Mouse (Mus musculus): Measurements from ENCODE around the gene Gm45711. TPM values are rescaled to one million over a fixed set of nuclear protein-coding genes. Genes with fewer than 3 reads are reported as not detected.

Gm45711 gene
- polyA plus RNA-seq, 1 experiment from 2014 or later = not detected

DNA sequence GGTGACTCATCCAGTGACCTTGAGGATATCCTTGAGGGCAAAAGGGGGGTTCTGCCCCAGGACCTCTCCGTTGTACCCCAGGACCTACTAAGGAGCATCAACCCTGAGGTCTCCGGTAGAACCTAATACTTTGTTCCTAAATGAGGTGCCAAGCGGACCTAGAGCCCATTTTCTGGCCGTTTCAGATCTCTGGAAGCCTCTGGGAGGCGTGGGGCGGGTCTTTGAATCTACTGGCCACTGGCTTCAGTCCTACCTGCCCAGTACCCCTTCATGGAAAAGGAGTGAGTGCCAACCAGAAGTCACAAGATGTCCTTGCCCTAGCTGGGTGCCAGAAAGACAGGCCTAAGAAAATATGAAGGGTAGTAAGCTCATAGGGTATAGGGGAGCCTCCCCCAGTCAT is 31.8 kb upstream of the Gm45711 start:
- WGBS = 43% methylated on average over 6 of the region's 6 CpGs
- no peak for ATAC-seq (ENCODE audit: low FRiP score, low TSS enrichment)
- Histone ChIP-seq H3K27ac (ENCODE audit: low read length) (peak overlapping the region; percentile 90; the same call in 1 of the 2 replicates), H3K9ac (replicated peaks; ENCODE audit: low read length) (peak overlapping the region; percentile 88), H3K4me1 (ENCODE audit: insufficient read depth, low read length) (peaks cover 18% of the 10 kb centered on the region), H3K4me2 (replicated peaks; ENCODE audit: low read depth, low read length) (peak overlapping the region; percentile 78), H3K9me3 (ENCODE audit: low read length) (no peaks in the 10 kb centered on the region), H3K36me3 (ENCODE audit: insufficient read depth, low read length) (peaks cover 14% of the 10 kb centered on the region), H3K4me3 (ENCODE audit: low read length) (peak overlapping the region; percentile 75), H3K27me3 (ENCODE audit: insufficient read depth, low read length) (no peaks in the 10 kb centered on the region)

GRCm38 (mm10) chr8:104341106-104341561 is 31.3 kb upstream of the Gm45711 start:
- Histone ChIP-seq H3K9ac (replicated peaks; ENCODE audit: low read length) (peak overlapping the region; percentile 88), H3K4me1 (ENCODE audit: insufficient read depth, low read length) (peaks cover 18% of the 10 kb centered on the region), H3K9me3 (ENCODE audit: low read length) (no peaks in the 10 kb centered on the region; the same call in 1 of the 2 replicates), H3K4me3 (ENCODE audit: low read length) (peak overlapping the region; percentile 75), H3K4me2 (replicated peaks; ENCODE audit: low read depth, low read length) (peak overlapping the region; percentile 78), H3K27ac (ENCODE audit: low read length) (peak overlapping the region; percentile 90), H3K36me3 (ENCODE audit: insufficient read depth, low read length) (peaks cover 9% of the 10 kb centered on the region; the same call in 1 of the 2 replicates), H3K27me3 (ENCODE audit: insufficient read depth, low read length) (no peaks in the 10 kb centered on the region)
- under 1% methylated on average over 23 of the region's 24 CpGs for WGBS
- peak; percentile 79 for ATAC-seq (ENCODE audit: low FRiP score, low TSS enrichment)

GRCm38 (mm10) chr8:104340233-104341105 is 30.6 kb upstream of the Gm45711 start:
- peak; percentile 76 for ATAC-seq (ENCODE audit: low FRiP score, low TSS enrichment)
- WGBS = under 1% methylated on average over 49 of the region's 54 CpGs

DNA sequence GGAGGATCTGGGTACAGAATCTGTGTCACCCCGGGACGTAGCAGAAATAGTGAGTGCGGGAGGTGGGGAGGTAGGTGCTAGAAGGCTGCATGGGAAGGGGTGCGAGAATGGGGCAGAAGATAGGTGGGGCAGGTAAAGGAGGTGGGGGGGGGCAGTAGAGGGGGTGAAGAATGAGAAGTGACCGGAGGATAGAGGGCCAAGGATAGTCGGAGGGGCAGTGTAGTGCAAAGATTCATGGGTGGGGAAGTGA is 30.0 kb upstream of the Gm45711 start:
- ATAC-seq (ENCODE audit: low FRiP score, low TSS enrichment) = peak; percentile 10
- 0 out of 2 replicates have a peak, but pooled peaks cover 9% of the 10 kb centered on the region for H3K36me3 ChIP-seq (ENCODE audit: insufficient read depth, low read length)
- no peaks in the 10 kb centered on the region for H3K27me3 ChIP-seq (ENCODE audit: insufficient read depth, low read length)
- H3K4me3 ChIP-seq (ENCODE audit: low read length) = peak overlapping the region; percentile 75
- peaks cover 18% of the 10 kb centered on the region for H3K4me1 ChIP-seq (ENCODE audit: insufficient read depth, low read length)
- peak overlapping the region; percentile 88 for H3K9ac ChIP-seq (replicated peaks; ENCODE audit: low read length)
- H3K27ac ChIP-seq (ENCODE audit: low read length) = peak overlapping the region; percentile 43
- 0% methylated on average over 6 of the region's 6 CpGs for WGBS
- H3K9me3 ChIP-seq (ENCODE audit: low read length) = no peaks in the 10 kb centered on the region; the same call in 1 of the 2 replicates
- H3K4me2 ChIP-seq (replicated peaks; ENCODE audit: low read depth, low read length) = peak overlapping the region; percentile 78

More at GRCm38 (mm10) chr8:104340233-104341105, 30.6 kb upstream of the Gm45711 start:
- Histone ChIP-seq H3K27me3 (ENCODE audit: insufficient read depth, low read length) (no peaks in the 10 kb centered on the region), H3K36me3 (ENCODE audit: insufficient read depth, low read length) (peaks cover 9% of the 10 kb centered on the region; the same call in 1 of the 2 replicates), H3K27ac (ENCODE audit: low read length) (peak overlapping the region; percentile 90), H3K4me2 (replicated peaks; ENCODE audit: low read depth, low read length) (peak overlapping the region; percentile 78), H3K4me3 (ENCODE audit: low read length) (peak overlapping the region; percentile 75), H3K4me1 (ENCODE audit: insufficient read depth, low read length) (peaks cover 18% of the 10 kb centered on the region), H3K9ac (replicated peaks; ENCODE audit: low read length) (peak overlapping the region; percentile 88), H3K9me3 (ENCODE audit: low read length) (no peaks in the 10 kb centered on the region; the same call in 1 of the 2 replicates)

DNA sequence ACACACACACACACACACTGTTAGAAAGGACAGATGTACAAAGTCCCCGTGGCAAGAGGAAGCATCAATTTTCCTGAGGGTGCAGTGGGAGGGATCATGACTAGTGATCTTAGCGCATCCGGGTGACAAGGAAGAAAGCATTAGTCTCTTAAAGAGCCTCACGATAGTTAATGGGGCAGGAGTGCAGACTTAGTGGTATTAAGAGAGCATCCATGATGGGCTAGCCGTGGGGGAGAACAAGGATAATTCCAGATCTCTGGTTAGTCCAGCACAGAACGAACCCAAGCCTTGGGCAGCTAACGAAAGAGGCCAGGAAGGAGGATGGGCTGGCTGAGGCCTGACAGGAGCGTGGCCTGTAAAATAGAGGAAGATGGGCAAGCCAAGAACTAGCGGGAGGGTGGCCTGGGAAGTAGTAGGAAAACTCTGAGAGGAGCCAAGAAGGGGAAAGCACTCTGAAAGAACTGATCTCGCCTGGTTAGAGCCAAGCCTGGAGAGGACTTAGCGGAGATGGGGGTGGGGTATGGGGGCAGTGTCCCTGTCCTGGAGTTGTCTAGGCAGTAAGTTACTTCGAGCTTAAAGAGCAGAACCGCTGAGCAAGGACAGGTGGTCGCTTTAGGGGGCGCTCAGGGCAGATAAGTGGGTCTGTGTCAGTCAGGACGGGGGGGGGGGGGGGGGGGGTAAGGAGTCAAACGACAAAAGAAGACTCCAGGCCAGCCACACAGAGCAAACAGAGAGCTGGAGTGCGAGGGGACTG is 29.5 kb upstream of the Gm45711 start, which contains the start of gene Cmtm3:
Gene Cmtm3, plus strand, starts transcription at position 182 of the 754 bp plus-strand sequence.
- peak within 1 kb of the TSS; percentile 43 for H3K27ac ChIP-seq (ENCODE audit: low read length)
- peaks cover 18% of the 10 kb centered on the region for H3K4me1 ChIP-seq (ENCODE audit: insufficient read depth, low read length)
- no peaks in the 10 kb centered on the region for H3K27me3 ChIP-seq (ENCODE audit: insufficient read depth, low read length)
- peak within 1 kb of the TSS; percentile 75 for H3K4me3 ChIP-seq (ENCODE audit: low read length)
- H3K9ac ChIP-seq (replicated peaks; ENCODE audit: low read length) = peak within 1 kb of the TSS; percentile 88
- 0 out of 2 replicates have a peak, but pooled peaks have one; percentile 1 for ATAC-seq (ENCODE audit: low FRiP score, low TSS enrichment)
- H3K9me3 ChIP-seq (ENCODE audit: low read length) = no peaks in the 10 kb centered on the region; the same call in 1 of the 2 replicates
- H3K4me2 ChIP-seq (replicated peaks; ENCODE audit: low read depth, low read length) = peak within 1 kb of the TSS; percentile 78
- WGBS = 16% methylated on average over 16 of the region's 18 CpGs
- 0 out of 2 replicates have a peak, but pooled peaks cover 4% of the 10 kb centered on the region for H3K36me3 ChIP-seq (ENCODE audit: insufficient read depth, low read length)

DNA sequence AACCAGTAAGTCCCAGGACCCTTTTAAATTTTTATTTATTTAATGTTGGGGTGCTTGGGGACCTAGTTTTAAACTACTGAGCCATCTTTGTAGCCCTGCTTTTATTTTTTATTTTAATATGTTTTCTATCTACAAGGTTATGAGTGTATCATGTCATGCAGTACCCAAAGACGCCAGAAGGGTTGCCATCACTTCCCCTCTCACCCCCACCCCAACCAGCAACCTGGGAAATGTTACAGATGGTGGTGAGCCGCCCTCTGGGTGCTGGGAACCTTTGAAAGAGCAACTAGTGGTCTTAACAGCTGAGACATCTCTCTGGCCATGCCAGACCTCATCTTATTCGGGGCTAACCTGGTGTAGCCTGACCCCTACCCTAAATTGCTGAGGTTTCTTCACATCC is 28.0 kb upstream of the Gm45711 start:
- no peak overlapping the region for H3K9ac ChIP-seq (replicated peaks; ENCODE audit: low read length)
- no peak overlapping the region for H3K4me2 ChIP-seq (replicated peaks; ENCODE audit: low read depth, low read length)
- H3K27ac ChIP-seq (ENCODE audit: low read length) = no peak overlapping the region
- 57% methylated on average over 3 of the region's 3 CpGs for WGBS
- no peak overlapping the region for H3K4me3 ChIP-seq (ENCODE audit: low read length)
- H3K27me3 ChIP-seq (ENCODE audit: insufficient read depth, low read length) = no peaks in the 10 kb centered on the region
- no peaks in the 10 kb centered on the region for H3K36me3 ChIP-seq (ENCODE audit: insufficient read depth, low read length)
- peaks cover 14% of the 10 kb centered on the region for H3K4me1 ChIP-seq (ENCODE audit: insufficient read depth, low read length)
- no peak for ATAC-seq (ENCODE audit: low FRiP score, low TSS enrichment)
- H3K9me3 ChIP-seq (ENCODE audit: low read length) = no peaks in the 10 kb centered on the region; the same call in 1 of the 2 replicates

DNA sequence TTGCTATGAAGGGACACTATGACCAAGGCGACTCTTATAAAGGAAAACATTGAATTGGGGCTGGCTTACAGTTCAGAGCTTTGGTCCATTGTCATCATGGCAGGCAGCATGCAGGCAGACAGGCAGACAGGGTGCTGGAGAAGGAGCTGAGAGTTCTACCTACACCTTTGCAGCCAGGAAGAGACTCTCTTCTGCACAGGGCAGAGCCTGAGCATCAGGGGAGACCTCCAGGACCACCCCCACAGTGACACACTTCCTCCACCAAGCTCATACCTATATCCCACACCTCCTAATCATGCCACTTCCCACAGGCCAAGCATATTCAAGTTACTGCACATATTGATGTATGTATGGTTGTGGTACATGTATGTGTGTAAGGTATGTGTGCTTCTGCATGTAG is 26.9 kb upstream of the Gm45711 start:
- Histone ChIP-seq H3K27me3 (ENCODE audit: insufficient read depth, low read length) (no peaks in the 10 kb centered on the region), H3K4me2 (replicated peaks; ENCODE audit: low read depth, low read length) (no peak overlapping the region), H3K9ac (replicated peaks; ENCODE audit: low read length) (no peak overlapping the region), H3K27ac (ENCODE audit: low read length) (no peak overlapping the region), H3K9me3 (ENCODE audit: low read length) (no peaks in the 10 kb centered on the region; the same call in 1 of the 2 replicates), H3K36me3 (ENCODE audit: insufficient read depth, low read length) (no peaks in the 10 kb centered on the region), H3K4me1 (ENCODE audit: insufficient read depth, low read length) (peaks cover 12% of the 10 kb centered on the region), H3K4me3 (ENCODE audit: low read length) (no peak overlapping the region)
- WGBS = 83% methylated on average over 1 of the region's 1 CpGs
- no peak for ATAC-seq (ENCODE audit: low FRiP score, low TSS enrichment)

DNA sequence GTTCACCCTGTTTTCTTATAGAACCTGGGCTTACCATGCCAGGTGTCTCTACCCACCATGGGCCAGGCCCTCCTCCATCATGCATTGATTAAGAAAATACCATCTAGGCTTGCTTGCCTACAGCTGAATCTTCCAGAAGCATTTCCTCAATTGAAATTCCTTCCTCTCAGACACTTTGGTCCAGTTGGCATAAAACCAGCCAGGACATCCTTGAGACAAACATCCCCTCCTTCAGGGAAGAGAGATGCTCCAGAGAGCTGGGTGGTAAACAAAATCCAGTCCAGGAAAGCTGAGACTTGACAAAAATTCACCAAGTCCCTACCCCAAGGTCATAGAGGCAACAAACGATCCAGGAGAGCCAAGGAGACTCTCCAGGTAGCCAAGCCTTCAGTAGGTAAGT is 24.3 kb upstream of the Gm45711 start:
- no peak overlapping the region for H3K9ac ChIP-seq (replicated peaks; ENCODE audit: low read length)
- ATAC-seq (ENCODE audit: low FRiP score, low TSS enrichment) = no peak
- H3K27me3 ChIP-seq (ENCODE audit: insufficient read depth, low read length) = no peaks in the 10 kb centered on the region
- 69% methylated on average over 1 of the region's 1 CpGs for WGBS
- no peak overlapping the region for H3K4me3 ChIP-seq (ENCODE audit: low read length)
- H3K36me3 ChIP-seq (ENCODE audit: insufficient read depth, low read length) = no peaks in the 10 kb centered on the region
- peaks cover under 1% of the 10 kb centered on the region; the same call in 1 of the 2 replicates for H3K4me1 ChIP-seq (ENCODE audit: insufficient read depth, low read length)
- H3K9me3 ChIP-seq (ENCODE audit: low read length) = no peaks in the 10 kb centered on the region; the same call in 1 of the 2 replicates
- H3K27ac ChIP-seq (ENCODE audit: low read length) = no peak overlapping the region
- H3K4me2 ChIP-seq (replicated peaks; ENCODE audit: low read depth, low read length) = no peak overlapping the region

- Histone ChIP-seq H3K27ac (ENCODE audit: low read length) (no peak overlapping the region), H3K4me2 (replicated peaks; ENCODE audit: low read depth, low read length) (no peak overlapping the region), H3K9ac (replicated peaks; ENCODE audit: low read length) (no peak overlapping the region), H3K4me1 (ENCODE audit: insufficient read depth, low read length) (no peaks in the 10 kb centered on the region), H3K9me3 (ENCODE audit: low read length) (no peaks in the 10 kb centered on the region; the same call in 1 of the 2 replicates), H3K27me3 (ENCODE audit: insufficient read depth, low read length) (no peaks in the 10 kb centered on the region), H3K36me3 (ENCODE audit: insufficient read depth, low read length) (no peaks in the 10 kb centered on the region), H3K4me3 (ENCODE audit: low read length) (no peak overlapping the region)
- 77% methylated on average over 5 of the region's 5 CpGs for WGBS
- ATAC-seq (ENCODE audit: low FRiP score, low TSS enrichment) = no peak
Measured at GRCm38 (mm10) chr8:104333786-104334185, 23.9 kb upstream of the Gm45711 start.
